Mouse (Mus musculus) heart, postnatal 0 days (tissue): ENCODE data around the gene Npas3.

Source experiments
- CTCF ChIP-seq: IDR thresholded peaks from 2 replicates; pipeline ENCODE4 v1.5.1; 2016; ENCODE audit warnings: antibody characterized with exemption, control low read depth, low read depth
- EP300 ChIP-seq: IDR thresholded peaks from 2 replicates; pipeline ENCODE4 v1.6.1; 2016; ENCODE audit warnings: antibody characterized with exemption, low read depth

- peak; percentile 53 for TF ChIP-seq CTCF
- TF ChIP-seq EP300: no peak
Observed at GRCm38 (mm10) chr12:53300964-53301363, 52.5 kb downstream of the Npas3 start.
